Mouse (Mus musculus) mature B cell (primary cell): ENCODE data around the gene Ldlrad3.

Experiments
- in situ Hi-C: fragments of 300-500 bp; cut with MboI; formaldehyde crosslinking; loops from 2 replicates; pipeline ENCODE4 v1.14.3; 2019

Ldlrad3 gene

DNA sequence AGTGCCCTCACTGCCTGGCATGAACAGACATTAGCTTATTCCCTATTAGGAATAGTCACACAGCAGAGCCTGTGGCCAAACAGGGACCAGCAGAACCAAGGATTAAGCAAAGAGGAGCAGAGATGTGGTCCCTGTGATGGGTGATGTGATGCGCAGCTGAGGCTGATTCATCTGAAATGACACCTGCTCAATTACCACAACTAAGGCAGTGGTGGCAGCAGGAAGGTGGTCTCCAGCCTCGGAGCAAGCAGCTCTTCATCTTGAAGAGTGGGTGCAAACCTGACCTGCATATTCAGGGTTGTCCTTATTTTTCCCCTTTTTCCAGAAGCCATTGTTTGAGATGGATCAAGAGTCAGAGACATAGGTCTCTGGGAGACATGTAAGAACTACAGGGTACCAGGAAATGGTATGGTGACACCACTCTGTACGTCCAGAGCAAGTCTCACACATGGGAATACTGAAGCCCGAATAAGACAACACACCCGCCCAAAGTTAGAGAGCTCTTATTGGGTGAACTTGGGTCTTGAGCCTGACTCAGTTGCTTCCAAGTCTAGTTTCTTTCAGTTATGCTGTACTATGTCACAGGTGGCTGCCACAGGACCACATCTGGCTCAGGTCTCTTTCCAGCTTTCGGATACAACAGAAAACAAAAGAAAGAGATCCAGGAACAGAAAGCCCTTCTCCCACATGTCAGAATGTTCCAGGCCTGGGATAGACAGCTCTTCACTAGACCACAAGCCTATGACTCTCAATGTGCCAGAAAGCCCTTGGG, 112.7 kb downstream of the Ldlrad3 start:
- in situ Hi-C loops, result no loop called here

DNA sequence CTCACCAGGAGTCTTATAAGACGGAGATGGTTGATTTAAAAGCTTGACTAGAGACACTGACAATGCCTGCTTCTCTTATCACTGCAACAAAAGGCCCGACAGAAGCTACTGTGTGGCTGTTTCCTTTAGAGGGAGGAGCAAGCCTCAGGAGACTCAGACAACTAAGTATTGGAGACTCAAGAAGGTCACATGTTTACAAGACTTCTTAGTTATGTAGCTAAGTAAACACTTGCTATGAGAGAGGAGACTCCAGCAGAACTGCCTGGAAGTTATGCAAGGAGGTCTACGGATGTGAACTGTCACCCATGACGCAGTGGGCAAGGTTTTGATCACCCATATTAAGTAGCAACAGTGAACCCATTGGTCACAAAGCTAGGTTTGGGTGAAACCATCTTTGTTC, 113.3 kb downstream of the Ldlrad3 start:
- in situ Hi-C loops, result no loop called here

- in situ Hi-C loops, result no loop called here
These were observed 115.0 kb downstream of the Ldlrad3 start for GRCm38 (mm10) chr2:102071022-102071717.

- in situ Hi-C loops, result no loop called here
These were observed 121.3 kb downstream of the Ldlrad3 start for GRCm38 (mm10) chr2:102064826-102065441.

- in situ Hi-C loops, result no loop called here
These were observed 122.2 kb downstream of the Ldlrad3 start for GRCm38 (mm10) chr2:102063906-102064505.

- in situ Hi-C loops, result no loop called here
These were observed 123.2 kb downstream of the Ldlrad3 start for GRCm38 (mm10) chr2:102062861-102063468.

DNA sequence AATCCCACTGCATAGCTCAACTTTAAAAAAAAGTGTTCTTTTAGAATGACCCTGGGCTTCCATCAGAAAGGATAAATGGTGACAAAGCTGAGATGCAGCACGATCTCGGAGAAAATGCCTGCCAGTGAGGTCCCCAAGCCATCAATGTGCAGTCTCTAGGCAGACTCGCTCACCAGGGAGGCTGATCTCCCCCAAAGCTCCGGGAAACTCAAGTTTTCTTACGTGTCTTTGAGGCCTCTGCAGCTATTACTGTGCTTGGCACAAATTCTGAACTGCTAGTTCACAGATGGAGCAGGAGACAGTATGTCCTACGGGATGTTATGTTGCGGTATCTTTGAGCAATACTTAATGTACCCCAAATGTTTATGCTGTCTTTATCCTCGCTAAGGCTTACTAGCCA, 124.3 kb downstream of the Ldlrad3 start:
- in situ Hi-C loops, result no loop called here

DNA sequence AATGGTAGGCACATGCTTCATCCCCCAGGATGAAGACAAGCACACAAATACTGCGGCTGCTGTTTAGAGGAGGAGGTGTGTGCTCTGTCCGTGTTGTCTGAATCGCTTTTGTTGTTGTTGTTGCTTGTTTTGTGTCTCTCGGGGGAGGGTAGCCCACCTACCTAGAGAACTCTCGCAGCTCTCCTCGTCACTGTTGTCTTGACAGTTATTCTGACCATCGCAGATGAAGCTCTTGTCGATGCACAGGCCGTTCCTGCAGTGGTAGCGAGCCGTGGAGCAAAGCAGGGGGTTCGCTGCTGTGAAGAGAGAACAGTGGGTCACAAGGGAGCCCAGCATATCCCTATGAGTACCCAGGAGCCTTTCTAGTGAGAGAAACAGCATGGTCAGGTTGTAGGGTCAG, 128.4 kb downstream of the Ldlrad3 start:
- in situ Hi-C loops, result no loop called here

DNA sequence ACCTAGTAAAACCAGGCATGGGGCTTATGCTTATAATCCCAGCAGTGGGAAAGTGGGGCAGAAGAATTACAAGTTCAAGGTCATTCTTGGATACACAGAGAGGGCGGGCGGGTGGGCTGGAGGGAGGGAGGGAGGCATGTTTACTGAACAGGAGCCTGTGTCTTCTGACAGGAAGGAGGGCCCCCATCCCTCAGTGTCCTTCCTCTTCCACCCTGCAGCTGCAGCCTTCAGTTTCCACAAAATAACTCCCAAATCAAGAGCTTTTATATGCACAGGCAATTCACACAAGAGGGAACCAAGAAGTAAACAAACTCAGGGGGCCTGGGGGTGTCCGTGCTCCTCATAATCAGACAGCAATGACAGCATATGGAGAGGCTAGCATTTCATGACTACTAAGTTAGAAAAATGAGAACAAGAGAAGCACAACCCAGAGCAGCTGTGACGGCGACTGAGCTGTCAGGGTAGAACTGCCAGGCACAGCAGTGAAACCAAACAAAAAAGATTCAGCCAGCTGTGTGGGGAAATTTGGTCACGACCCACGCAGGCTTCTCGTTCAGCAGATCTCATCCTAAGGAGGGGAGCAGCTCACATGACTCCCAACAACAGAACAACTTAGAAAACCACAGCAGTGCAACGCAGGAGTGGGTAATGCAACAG, 129.0 kb downstream of the Ldlrad3 start:
- in situ Hi-C loops, result no loop called here

DNA sequence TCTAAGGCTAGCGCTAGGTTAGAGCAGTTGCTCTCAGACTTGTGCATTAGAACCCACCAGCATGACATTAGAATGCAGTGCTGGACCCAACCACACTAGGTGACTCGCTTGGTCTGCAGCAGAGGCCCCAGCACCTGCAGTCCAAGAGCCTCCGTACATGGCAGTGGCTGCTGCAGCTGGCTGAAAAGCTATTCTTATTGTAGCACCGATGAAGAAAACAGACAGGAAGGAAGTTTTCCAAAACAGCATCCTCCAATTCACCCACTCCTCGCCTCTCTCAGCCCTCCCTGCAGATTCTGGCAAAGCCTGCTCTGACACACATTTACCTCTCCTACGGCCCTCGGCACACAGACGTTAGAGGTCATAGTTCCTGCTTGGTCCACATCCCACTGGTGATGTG, 130.0 kb downstream of the Ldlrad3 start:
- in situ Hi-C loops, result no loop called here

DNA sequence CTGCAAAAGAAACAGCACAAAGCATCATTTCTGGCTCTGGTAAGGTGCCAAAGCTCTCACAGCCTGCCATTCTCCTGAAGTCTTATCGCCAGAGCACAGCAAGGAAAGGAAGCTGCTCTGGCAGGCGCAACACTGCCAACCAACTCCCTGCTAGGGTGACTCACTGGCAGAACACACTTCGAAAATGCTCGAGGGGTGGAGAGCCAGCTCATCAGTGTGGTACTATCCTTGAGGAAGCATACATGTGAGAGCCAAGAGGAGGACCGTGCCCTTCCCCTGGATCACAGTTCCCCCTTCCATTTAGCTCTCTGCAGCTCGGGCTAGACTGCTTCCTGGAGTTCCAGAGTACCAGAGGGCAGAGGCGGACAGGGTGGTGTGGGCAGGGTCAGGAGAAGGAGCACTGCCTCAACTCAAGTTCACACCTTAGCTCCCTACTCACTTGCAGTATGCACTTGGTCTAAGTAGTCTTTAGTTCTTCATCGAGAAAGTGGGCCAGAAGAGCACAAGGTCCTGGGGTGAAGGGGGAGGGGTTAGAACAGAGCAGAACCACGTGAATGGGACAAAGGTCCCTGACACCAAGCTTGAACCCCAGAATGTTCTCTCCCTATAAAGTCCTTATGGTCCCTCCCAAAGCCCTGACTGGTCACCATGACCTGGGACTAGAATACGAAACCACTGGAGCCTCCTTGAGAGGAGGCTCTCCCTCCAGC, 133.1 kb downstream of the Ldlrad3 start:
- in situ Hi-C loops, result no loop called here

DNA sequence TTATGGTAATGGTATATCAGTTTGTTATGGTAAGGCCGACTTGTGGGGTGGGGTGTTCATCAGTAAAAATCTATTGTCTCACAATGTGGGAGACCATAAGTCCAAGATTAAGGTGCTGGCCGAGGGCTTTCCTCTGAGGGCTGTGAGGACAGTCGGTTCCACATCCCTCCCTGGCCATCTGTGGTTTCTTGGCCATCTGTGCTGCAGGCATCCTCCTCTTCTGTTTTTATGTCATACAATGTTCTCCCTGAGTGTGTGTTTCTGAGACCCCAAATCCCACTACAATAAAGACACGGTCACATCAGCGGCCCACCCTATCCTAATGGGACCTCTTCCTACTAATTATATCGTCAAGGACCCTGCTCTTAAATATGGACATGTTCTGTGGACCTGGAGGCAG, 133.8 kb downstream of the Ldlrad3 start:
- in situ Hi-C loops, result no loop called here

GRCm38 (mm10) chr2:102049866-102050550, 136.2 kb downstream of the Ldlrad3 start:
- in situ Hi-C loops, result no loop called here

- in situ Hi-C loops, result no loop called here
These were observed 137.6 kb downstream of the Ldlrad3 start for GRCm38 (mm10) chr2:102048296-102049175.

GRCm38 (mm10) chr2:102046481-102046880, 139.7 kb downstream of the Ldlrad3 start:
- in situ Hi-C loops, result no loop called here

DNA sequence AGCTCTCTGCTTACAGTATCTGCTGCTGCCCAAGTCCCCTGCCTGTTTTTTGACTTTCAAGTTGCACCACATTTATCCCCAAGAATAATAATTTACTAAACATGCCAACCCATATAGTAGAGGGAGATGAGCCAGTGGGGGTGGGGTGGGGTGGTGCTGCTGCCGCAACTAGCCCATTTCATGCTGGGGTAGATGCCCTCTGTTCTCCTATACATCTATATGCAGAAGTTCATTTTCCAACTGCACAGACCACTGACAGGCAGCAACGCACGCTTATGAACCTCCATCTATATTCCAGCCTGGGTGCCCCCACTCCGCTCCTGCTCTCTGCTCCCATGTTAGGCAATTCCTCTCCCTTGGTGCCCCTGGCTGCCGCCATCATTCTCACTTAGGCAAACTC, 145.7 kb downstream of the Ldlrad3 start:
- in situ Hi-C loops, result no loop called here

DNA sequence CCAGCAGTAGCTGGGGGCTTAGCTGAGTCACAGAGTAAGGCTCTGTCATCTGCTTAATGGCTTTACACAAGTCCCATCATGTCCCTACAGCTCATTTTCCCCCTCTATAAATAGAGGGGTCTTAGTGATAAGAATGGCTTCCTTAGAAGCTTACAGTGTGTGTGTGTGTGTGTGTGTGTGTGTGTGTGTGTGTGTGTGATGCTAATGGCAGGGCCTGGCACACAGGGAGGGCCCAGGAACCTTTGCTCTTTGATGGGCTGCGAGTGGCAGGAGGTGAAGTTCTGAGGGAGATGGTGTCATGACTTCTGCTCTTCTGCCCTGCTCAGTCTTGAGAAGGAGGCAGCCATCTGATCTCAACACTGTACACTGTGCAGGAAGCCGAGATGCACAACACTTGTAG, 146.2 kb downstream of the Ldlrad3 start:
- in situ Hi-C loops, result no loop called here

DNA sequence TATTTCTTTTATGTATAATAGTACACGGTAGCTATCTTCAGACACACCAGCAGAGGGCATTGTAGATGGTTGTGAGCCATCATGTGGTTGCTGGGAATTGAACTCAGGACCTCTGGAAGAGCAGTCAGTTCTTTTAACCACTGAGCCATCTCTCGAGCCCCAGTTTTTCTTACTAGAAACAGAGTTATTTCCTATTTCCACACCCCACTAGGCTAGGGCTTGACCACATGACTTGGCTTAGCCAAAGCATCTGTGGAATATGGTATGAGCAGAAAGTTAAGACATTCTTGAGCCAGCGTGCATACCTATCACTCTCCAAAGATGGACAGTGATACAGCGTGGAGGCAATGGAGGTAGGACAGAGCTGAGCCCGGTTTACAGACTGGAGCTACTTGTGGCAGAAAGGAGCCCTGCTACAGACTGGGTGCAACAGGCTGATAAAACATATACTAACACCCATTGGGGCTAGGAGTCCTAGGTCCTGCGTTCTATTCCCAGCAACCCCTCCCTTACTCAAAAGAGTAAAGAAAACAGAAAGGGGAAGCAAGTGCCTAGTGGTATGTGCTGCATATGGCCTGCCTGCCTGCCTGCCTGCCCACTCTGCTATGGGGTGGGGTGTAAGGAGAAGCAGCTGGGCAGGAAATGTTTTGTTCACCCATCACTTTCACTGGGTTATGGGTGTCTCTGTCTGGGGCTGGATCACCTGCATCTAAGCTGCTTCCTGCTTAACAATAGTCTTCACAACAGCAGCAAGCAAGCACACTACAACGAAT, 147.1 kb downstream of the Ldlrad3 start:
- in situ Hi-C loops, result no loop called here
